Mouse (Mus musculus): ENCODE data around the gene Bpifa1. TPM values are rescaled to one million over a fixed set of nuclear protein-coding genes. Genes with fewer than 3 reads are reported as not detected.
"Not testable (repeated sequence)": the region's sequence is repeated elsewhere in the genome, so short reads cannot be mapped to it uniquely, and the experiment has no call there.

Gene Bpifa1
- not detected for polyA plus RNA-seq (2017; shearing (Covaris generic))

- ATAC-seq = no peak
Observed at GRCm38 (mm10) chr2:154142580-154142979, at the start of gene Bpifa1. TSS of gene Bpifa1 (plus strand) at chr2:154142880.

GRCm38 (mm10) chr2:154097734-154098133 lies 44.9 kb upstream of the Bpifa1 start:
- ATAC-seq = no peak

GRCm38 (mm10) chr2:154117381-154117780 lies 25.3 kb upstream of the Bpifa1 start:
- ATAC-seq = no peak

- ATAC-seq = no peak
Observed at GRCm38 (mm10) chr2:154130120-154130519, 12.6 kb upstream of the Bpifa1 start, which contains the start of gene Bpifa3. TSS of gene Bpifa3 (plus strand) at chr2:154130336.

- no peak for ATAC-seq
Observed at GRCm38 (mm10) chr2:154143735-154144134, 1.1 kb downstream of the Bpifa1 start.

- no peak for ATAC-seq
Observed at GRCm38 (mm10) chr2:154147496-154147895, 4.8 kb downstream of the Bpifa1 start.

GRCm38 (mm10) chr2:154158433-154158832 lies 15.8 kb downstream of the Bpifa1 start:
- ATAC-seq = no peak

GRCm38 (mm10) chr2:154162307-154162706 lies 19.6 kb downstream of the Bpifa1 start, which contains the start of gene Bpifa5:
TSS of gene Bpifa5 (plus strand) at chr2:154162607.
- ATAC-seq = no peak

- ATAC-seq = no peak
Observed at GRCm38 (mm10) chr2:154163306-154163705, 20.6 kb downstream of the Bpifa1 start.

GRCm38 (mm10) chr2:154169172-154169571 lies 26.5 kb downstream of the Bpifa1 start:
- ATAC-seq = no peak

- ATAC-seq = no peak
Observed at GRCm38 (mm10) chr2:154171621-154172020, 28.9 kb downstream of the Bpifa1 start.

- no peak for ATAC-seq
Observed at GRCm38 (mm10) chr2:154173313-154173712, 30.6 kb downstream of the Bpifa1 start.

- ATAC-seq = not testable (repeated sequence)
Observed at GRCm38 (mm10) chr2:154181900-154182299, 39.2 kb downstream of the Bpifa1 start.

GRCm38 (mm10) chr2:154183061-154183460 lies 40.4 kb downstream of the Bpifa1 start:
- not testable (repeated sequence) for ATAC-seq

- ATAC-seq = no peak
Observed at GRCm38 (mm10) chr2:154185319-154185718, 42.6 kb downstream of the Bpifa1 start.

- no peak for ATAC-seq
Observed at GRCm38 (mm10) chr2:154185748-154186147, 43.1 kb downstream of the Bpifa1 start.

GRCm38 (mm10) chr2:154187468-154187867 lies 44.8 kb downstream of the Bpifa1 start:
- ATAC-seq = no peak

- no peak for ATAC-seq
Observed at GRCm38 (mm10) chr2:154189877-154190434, 47.3 kb downstream of the Bpifa1 start.

GRCm38 (mm10) chr2:154190546-154191258 lies 48.0 kb downstream of the Bpifa1 start, which contains the start of gene Bpifb1:
TSS of gene Bpifb1 (plus strand) at chr2:154190818.
- no peak for ATAC-seq

- no peak for ATAC-seq
Observed at GRCm38 (mm10) chr2:154192141-154192540, 49.5 kb downstream of the Bpifa1 start.

GRCm38 (mm10) chr2:154193071-154193470 lies 50.4 kb downstream of the Bpifa1 start:
- no peak for ATAC-seq

- no peak for ATAC-seq
Observed at GRCm38 (mm10) chr2:154193994-154194504, 51.4 kb downstream of the Bpifa1 start.

- ATAC-seq = no peak
Observed at GRCm38 (mm10) chr2:154197036-154197435, 54.4 kb downstream of the Bpifa1 start.

Measured in inflammation-experienced regulatory T-cells, adult 6 months (primary cell).